Mouse (Mus musculus): ENCODE measurements around the gene Gm20388.

The Gm20388 gene

DNA sequence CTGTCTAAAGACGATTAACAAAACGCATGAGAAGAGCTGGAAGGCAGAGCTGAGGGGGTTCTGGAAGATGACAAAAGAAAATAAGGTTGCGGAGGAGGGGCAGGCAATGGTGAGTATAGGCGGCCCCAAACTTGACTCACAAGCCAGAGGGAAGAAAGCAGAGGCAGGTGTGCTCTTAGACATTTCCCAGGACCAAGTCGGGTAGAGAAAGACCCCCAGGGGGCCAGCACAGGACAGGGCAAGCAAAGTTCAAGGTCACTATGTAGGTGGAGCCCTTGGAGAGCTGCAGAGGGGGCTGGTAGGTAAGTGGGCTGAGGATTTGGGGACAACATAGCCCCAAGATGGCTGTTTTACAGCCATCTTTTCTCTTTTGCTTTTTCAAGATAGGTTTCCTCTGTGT, 168.7 kb downstream of the Gm20388 start:
- DNase-seq (ENCODE audit: extremely low spot score, low spot score), result no peak

DNA sequence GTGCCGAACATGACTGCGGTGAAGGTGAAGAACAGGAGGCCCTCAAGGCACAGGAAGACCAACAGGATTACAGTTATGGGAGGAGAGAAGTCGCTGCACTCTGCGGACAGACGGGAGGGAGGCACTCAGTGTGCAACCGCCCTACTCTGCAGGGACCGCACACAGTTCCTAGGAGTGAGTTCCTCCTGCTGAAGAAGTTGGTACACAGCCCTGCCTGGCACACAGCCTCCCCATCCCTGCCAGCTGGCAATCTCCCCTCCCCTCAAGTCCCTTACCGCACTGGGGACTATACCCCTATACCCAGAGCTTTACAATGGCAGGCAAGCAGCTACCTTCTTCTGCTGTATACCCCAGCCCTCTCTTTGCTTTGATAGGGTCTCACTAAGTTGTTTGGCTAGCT, 172.6 kb downstream of the Gm20388 start:
- DNase-seq (ENCODE audit: extremely low spot score, low spot score), result no peak

DNA sequence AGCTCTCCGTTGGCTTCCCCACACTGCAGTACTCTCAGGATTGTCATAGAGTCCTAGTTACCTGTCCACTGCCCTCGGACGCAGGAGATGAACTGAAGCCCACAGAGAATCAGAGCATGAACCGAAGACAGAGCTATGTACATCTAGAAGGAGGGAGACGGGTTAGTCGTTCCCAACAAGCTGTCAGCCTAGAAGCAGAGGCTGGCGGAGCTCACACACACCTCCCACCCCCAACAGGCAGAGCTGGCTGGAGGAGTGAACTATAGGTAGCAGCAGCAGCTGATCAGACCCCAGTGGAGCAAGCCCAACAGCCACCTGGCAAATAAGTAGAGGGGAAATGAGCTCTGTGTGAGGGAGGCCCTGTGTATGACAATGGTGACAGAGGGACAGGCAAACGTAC, 174.1 kb downstream of the Gm20388 start:
- no peak for DNase-seq (ENCODE audit: extremely low spot score, low spot score)

DNA sequence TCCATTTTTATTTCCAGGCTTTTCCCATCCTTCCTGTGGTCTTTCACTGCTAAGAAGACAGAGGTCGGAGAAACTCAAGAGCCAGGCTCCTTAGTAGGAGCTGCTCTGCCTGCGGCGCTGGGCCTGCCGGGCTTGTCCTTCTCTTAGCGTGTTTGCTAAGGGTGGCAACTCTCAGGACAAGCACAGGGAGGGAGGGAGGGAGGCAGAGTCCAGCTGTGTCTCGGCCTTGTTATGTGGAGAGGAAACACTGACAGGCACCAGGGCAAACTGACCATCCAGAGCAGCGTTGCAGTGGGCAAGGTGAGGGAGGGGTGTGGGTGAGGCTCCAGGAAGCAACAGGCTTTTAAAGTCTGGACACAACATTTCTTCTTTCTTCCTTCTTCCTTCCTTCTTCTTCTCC, 178.9 kb downstream of the Gm20388 start:
- no peak for DNase-seq (ENCODE audit: extremely low spot score, low spot score)

DNA sequence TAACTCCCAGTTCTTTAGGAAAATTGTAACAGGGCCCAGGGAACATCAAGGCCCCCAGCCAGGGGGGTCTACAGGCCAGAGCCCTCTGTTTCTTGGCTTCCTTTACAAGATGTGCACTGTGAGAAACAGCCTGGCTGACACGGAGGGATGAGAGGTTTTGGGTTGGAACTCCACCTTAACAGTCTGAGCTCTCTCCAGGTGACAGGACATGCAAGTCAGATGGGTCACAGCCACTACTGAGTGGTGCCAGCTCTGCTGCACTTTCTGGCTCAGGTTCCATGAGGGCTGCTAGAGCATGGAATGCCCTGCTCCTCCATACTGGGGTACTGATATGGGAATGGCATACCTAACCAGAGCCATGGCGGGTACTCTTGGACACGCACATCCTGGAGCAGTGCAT, 180.4 kb downstream of the Gm20388 start:
- no peak for DNase-seq (ENCODE audit: extremely low spot score, low spot score)

GRCm38 (mm10) chr8:120093103-120093502, 182.5 kb downstream of the Gm20388 start:
- no peak for DNase-seq (ENCODE audit: extremely low spot score, low spot score)

GRCm38 (mm10) chr8:120094801-120095200, 184.2 kb downstream of the Gm20388 start:
- DNase-seq (ENCODE audit: extremely low spot score, low spot score), result no peak

DNA sequence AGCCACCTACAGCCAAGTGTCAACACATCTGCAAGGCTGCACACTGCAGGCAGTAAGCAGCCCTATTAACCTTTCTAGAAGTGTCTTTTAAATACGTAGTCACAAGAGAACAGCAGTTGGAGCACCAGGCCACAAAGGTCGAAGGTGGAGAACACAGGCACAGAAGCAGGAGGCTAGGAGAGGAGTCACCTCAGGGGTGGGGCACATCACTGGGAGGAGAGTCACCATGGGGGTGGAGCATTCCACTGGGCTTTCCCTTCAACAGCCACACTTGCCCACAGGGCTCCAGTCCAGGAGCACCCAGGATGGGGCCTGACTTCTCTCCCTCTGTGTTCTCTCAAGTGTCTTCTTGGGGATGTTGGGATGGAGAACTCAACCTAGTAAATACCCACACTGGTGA, 185.8 kb downstream of the Gm20388 start:
- DNase-seq (ENCODE audit: extremely low spot score, low spot score), result no peak

- no peak for DNase-seq (ENCODE audit: extremely low spot score, low spot score)
These were observed 189.9 kb downstream of the Gm20388 start for GRCm38 (mm10) chr8:120100388-120101067.

- DNase-seq (ENCODE audit: extremely low spot score, low spot score), result peak; percentile 82
These were observed 190.7 kb downstream of the Gm20388 start, which contains the start of gene Zdhhc7 for GRCm38 (mm10) chr8:120101068-120101972. Gene Zdhhc7 (minus strand): TSS chr8:120101482.

- no peak for DNase-seq (ENCODE audit: extremely low spot score, low spot score)
These were observed 193.3 kb downstream of the Gm20388 start for GRCm38 (mm10) chr8:120103916-120104315.

- no peak for DNase-seq (ENCODE audit: extremely low spot score, low spot score)
These were observed 194.2 kb downstream of the Gm20388 start for GRCm38 (mm10) chr8:120104721-120105272.

GRCm38 (mm10) chr8:120109149-120109548, 198.5 kb downstream of the Gm20388 start:
- DNase-seq (ENCODE audit: extremely low spot score, low spot score), result no peak

DNA sequence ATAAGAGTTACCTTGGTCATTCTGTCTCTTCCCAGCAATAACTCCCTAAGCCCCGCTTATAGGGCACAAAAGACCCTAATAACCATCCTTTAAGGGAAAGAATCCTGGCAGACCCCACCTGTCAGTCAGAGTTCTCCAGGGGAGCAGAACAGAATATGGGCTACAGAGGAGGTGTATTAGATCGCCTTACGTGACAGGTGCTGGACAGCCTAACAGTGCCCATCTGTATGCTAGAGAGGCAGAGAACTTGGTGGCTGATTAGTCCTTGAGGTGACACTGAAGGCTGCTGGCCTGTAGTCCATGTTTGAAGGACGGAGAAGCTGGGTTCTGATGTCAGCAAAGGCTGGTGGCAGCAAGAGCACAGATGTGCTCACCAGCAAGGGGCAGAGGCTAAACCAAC, 200.3 kb downstream of the Gm20388 start:
- DNase-seq (ENCODE audit: extremely low spot score, low spot score), result no peak

GRCm38 (mm10) chr8:120111382-120111781, 200.7 kb downstream of the Gm20388 start:
- no peak for DNase-seq (ENCODE audit: extremely low spot score, low spot score)

- DNase-seq (ENCODE audit: extremely low spot score, low spot score), result no peak
These were observed 201.9 kb downstream of the Gm20388 start for GRCm38 (mm10) chr8:120112535-120112934.

DNA sequence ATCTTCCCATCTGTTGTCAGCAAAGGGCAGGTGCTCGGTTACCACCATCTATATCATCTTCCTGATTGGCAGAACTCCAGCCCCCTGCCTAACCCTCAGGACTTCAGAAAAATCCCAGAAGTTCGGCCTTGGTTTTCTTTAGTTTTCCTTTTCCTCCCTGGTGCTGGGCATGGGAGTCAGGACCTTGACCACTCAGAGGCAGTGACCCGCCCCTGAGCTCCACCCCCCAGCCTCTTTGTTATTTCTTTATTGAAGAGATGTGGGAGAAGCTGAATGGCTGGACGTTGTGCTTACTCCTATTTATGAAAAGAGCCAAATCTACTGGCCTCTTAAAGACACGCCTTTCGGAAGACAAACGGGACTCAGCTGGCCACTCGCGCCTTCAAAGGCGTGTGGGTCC, 202.7 kb downstream of the Gm20388 start:
- DNase-seq (ENCODE audit: extremely low spot score, low spot score), result no peak

- peak; percentile 100 for DNase-seq (ENCODE audit: extremely low spot score, low spot score)
These were observed 203.2 kb downstream of the Gm20388 start, which contains the start of gene 6430548M08Rik for GRCm38 (mm10) chr8:120113758-120114255. Gene 6430548M08Rik (plus strand): TSS chr8:120114152.

- no peak for DNase-seq (ENCODE audit: extremely low spot score, low spot score)
These were observed 203.7 kb downstream of the Gm20388 start for GRCm38 (mm10) chr8:120114315-120114841.

GRCm38 (mm10) chr8:120116600-120116999, 206.0 kb downstream of the Gm20388 start:
- no peak for DNase-seq (ENCODE audit: extremely low spot score, low spot score)

DNA sequence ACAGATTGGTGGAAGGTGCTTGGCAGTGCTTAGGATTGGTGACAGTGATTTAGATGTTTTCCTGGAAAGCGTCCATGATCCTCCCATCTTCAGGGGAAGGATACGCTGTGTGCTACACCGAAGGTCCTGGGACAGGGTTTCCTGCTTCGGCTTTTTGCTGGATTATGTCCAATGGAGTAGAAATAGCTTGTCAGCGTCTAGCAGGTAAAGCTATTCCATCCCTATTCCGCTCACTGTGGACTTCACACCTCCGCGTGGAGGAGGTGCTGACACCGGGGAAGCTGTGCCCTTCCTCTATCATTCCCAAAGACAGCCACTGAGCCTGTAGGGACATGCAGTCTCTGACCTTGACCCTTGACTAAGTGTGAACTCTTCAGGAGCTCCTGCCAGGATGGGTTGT, 207.5 kb downstream of the Gm20388 start:
- DNase-seq (ENCODE audit: extremely low spot score, low spot score), result no peak

- no peak for DNase-seq (ENCODE audit: extremely low spot score, low spot score)
These were observed 208.2 kb downstream of the Gm20388 start for GRCm38 (mm10) chr8:120118847-120119246.
